Comparison of ENCODE assay signal across 11 mouse cellular contexts in genomic region chr15:93379177-93379576, GRCm38 (mm10). TPM values are rescaled to one million over a fixed set of nuclear protein-coding genes. Genes with fewer than 3 reads are reported as not detected.
A peak's percentile ranks its signal among the peaks of the same experiment; 100 is the strongest.
DNase-seq lines count a peak whose midpoint lies in the region; ATAC-seq and TF ChIP-seq lines count a peak whose summit lies in the region.
"Had no signal": no experiment of that assay in that cellular context is flagged by ENCODE, and none has a peak within 500 bp of the region (broad histone marks: within the 10 kb centered on the region; RNA-seq: fewer than 3 reads in every experiment).

No protein-coding gene starts in this region.

- dilution Hi-C loops in CH12.LX (cut with MboI; ENCODE audit: extremely low pct_ligation_motif_present, extremely low pct_unique_long_range_greater_than_20kb, low sequenced_read_pairs), result no loop called here

- no peak for ATAC-seq in hindbrain, postnatal 0 days
- no peak for ATAC-seq in hindbrain, embryonic 14.5 days (ENCODE audit: low FRiP score)
- 0 out of 2 replicates have a peak, but pooled peaks have one; percentile 39 for ATAC-seq in common myeloid progenitor, adult 5-6 weeks (replicated peaks; ENCODE audit: low read depth, poor library complexity, severe bottlenecking)
- ATAC-seq in monocyte, adult 5-6 weeks (replicated peaks; ENCODE audit: insufficient number of reproducible peaks, low FRiP score, low TSS enrichment, poor library complexity, severe bottlenecking), result peak; percentile 68

- no peak for DNase-seq in hindbrain, postnatal 0 days (ENCODE audit: low spot score)
- DNase-seq in hindbrain, embryonic 14.5 days (ENCODE audit: low spot score), result no peak
- no peak for DNase-seq in CH12.LX (ENCODE audit: extremely low read depth)
- DNase-seq in gastrocnemius, adult 18-20 months (ENCODE audit: low spot score), result no peak
- no peak for DNase-seq in kidney, postnatal 25 days
- no peak for DNase-seq in right cerebral cortex, postnatal 4 days
- DNase-seq: right cerebral cortex, postnatal 25 days had no signal

- H3K36me3 ChIP-seq in hindbrain, postnatal 0 days (ENCODE audit: insufficient read depth, low read length), result no peaks in the 10 kb centered on the region
- H3K36me3 ChIP-seq in hindbrain, embryonic 14.5 days (replicated peaks; ENCODE audit: control insufficient read depth, insufficient read depth), result no peaks in the 10 kb centered on the region; the same call in 1 of the 2 replicates
- H3K36me3 ChIP-seq in CH12.LX (replicated peaks in 1 of 2; ENCODE audit: control insufficient read depth in 1 of 2, insufficient read depth in 1 of 2, low read length in 1 of 2), result no peaks in the 10 kb centered on the region
- H3K36me3 ChIP-seq: embryonic facial prominence, embryonic 12.5 days had no signal

- no peak overlapping the region for H3K27ac ChIP-seq in hindbrain, postnatal 0 days
- no peak overlapping the region for H3K27ac ChIP-seq in hindbrain, embryonic 14.5 days
- no peak overlapping the region for H3K27ac ChIP-seq in CH12.LX (ENCODE audit: insufficient read depth, low read depth)
- H3K27ac ChIP-seq: embryonic facial prominence, embryonic 12.5 days; macrophage had no signal

- TF ChIP-seq CTCF in hindbrain, postnatal 0 days (IDR thresholded peaks at IDR 0.05; ENCODE audit: low read depth), result peak; percentile 35; the same call in 1 of the 2 replicates
- TF ChIP-seq CTCF in CH12.LX (conservative IDR thresholded peaks at IDR 0.05 in 1 of 2, IDR thresholded peaks at IDR 0.05 in 1 of 2; ENCODE audit: low read depth in 2 of 2, low read length in 2 of 2), result peak; percentile 16 to 52; a peak in 2 of 4 replicates

- no peaks in the 10 kb centered on the region for H3K79me2 ChIP-seq in CH12.LX (replicated peaks; ENCODE audit: control insufficient read depth, extremely low read depth, insufficient read depth, poor library complexity, severe bottlenecking)

- no peak for TF ChIP-seq EP300 in CH12.LX (IDR thresholded peaks at IDR 0.05; ENCODE audit: low read length)

- no peak overlapping the region for H3K9ac ChIP-seq in hindbrain, postnatal 0 days (replicated peaks; ENCODE audit: low read length)
- no peak overlapping the region for H3K9ac ChIP-seq in hindbrain, embryonic 14.5 days
- no peak overlapping the region for H3K9ac ChIP-seq in CH12.LX (ENCODE audit: insufficient read depth, low read depth)
- H3K9ac ChIP-seq: embryonic facial prominence, embryonic 12.5 days had no signal

- in situ Hi-C loops in CH12.LX (cut with MboI; ENCODE audit: low pct_ligation_motif_present, low pct_unique_long_range_greater_than_20kb, low sequenced_read_pairs), result loop anchor here (10.0 kb wide), 1 partner anchor 56 kb away; no protein-coding TSS in a partner anchor

- WGBS in hindbrain, postnatal 0 days, result 74% methylated on average over 3 of the region's 3 CpGs
- WGBS in hindbrain, embryonic 14.5 days, result 70% methylated on average over 3 of the region's 3 CpGs

- TF ChIP-seq RAD21 in CH12.LX (IDR thresholded peaks at IDR 0.05; ENCODE audit: low read depth, low read length), result peak; percentile 6

- no peak overlapping the region for H3K4me2 ChIP-seq in hindbrain, postnatal 0 days (ENCODE audit: low read depth, low read length)
- H3K4me2 ChIP-seq in hindbrain, embryonic 14.5 days (replicated peaks), result no peak overlapping the region
- H3K4me2 ChIP-seq in CH12.LX (ENCODE audit: insufficient read depth, low read depth, poor library complexity, severe bottlenecking), result no peak overlapping the region
- H3K4me2 ChIP-seq: embryonic facial prominence, embryonic 12.5 days had no signal

- no peaks in the 10 kb centered on the region for H3K9me3 ChIP-seq in hindbrain, postnatal 0 days (ENCODE audit: low read length)
- H3K9me3 ChIP-seq in hindbrain, embryonic 14.5 days (ENCODE audit: control insufficient read depth, low read length), result no peaks in the 10 kb centered on the region
- H3K9me3 ChIP-seq in CH12.LX (replicated peaks; ENCODE audit: low read length), result no peaks in the 10 kb centered on the region
- H3K9me3 ChIP-seq: embryonic facial prominence, embryonic 12.5 days had no signal

- no peak for TF ChIP-seq POLR2A in CH12.LX (IDR thresholded peaks at IDR 0.05; ENCODE audit: low read depth, low read length)

- H3K27me3 ChIP-seq in hindbrain, postnatal 0 days (ENCODE audit: insufficient read depth, low read length), result no peaks in the 10 kb centered on the region
- H3K27me3 ChIP-seq in hindbrain, embryonic 14.5 days (ENCODE audit: control insufficient read depth, insufficient read depth, low read length), result no peaks in the 10 kb centered on the region
- H3K27me3 ChIP-seq in CH12.LX (replicated peaks), result no peaks in the 10 kb centered on the region
- H3K27me3 ChIP-seq: embryonic facial prominence, embryonic 12.5 days had no signal

- no peak overlapping the region for H3K4me3 ChIP-seq in hindbrain, postnatal 0 days (ENCODE audit: low read length)
- no peak overlapping the region for H3K4me3 ChIP-seq in hindbrain, embryonic 14.5 days (replicated peaks; ENCODE audit: low read length)
- H3K4me3 ChIP-seq in CH12.LX (replicated peaks in 1 of 3; ENCODE audit: low read depth in 2 of 3, low read length in 2 of 3, poor library complexity in 1 of 3), result no peak overlapping the region
- H3K4me3 ChIP-seq: embryonic facial prominence, embryonic 12.5 days had no signal

- H3K4me1 ChIP-seq in hindbrain, postnatal 0 days (ENCODE audit: insufficient read depth, low read length), result no peaks in the 10 kb centered on the region
- H3K4me1 ChIP-seq in hindbrain, embryonic 14.5 days (replicated peaks; ENCODE audit: control insufficient read depth, insufficient read depth, low read length), result no peaks in the 10 kb centered on the region
- peaks cover 0 to 6% of the 10 kb centered on the region in 2 experiments; a peak in 1 of 4 replicates for H3K4me1 ChIP-seq in CH12.LX (ENCODE audit: control insufficient read depth in 1 of 2, insufficient read depth in 2 of 2)
- H3K4me1 ChIP-seq: embryonic facial prominence, embryonic 12.5 days had no signal

TF ChIP-seq in CH12.LX, 34 proteins besides CTCF, POLR2A, EP300 and RAD21:
- TF ChIP-seq POLR2AphosphoS2 (IDR thresholded peaks at IDR 0.05; ENCODE audit: low read depth, low read length), result no peak
- peak; percentile 9; the same call in 1 of the 2 replicates for TF ChIP-seq SMC3 (IDR thresholded peaks at IDR 0.05; ENCODE audit: low read depth, low read length)
- TF ChIP-seq NRF1 (IDR thresholded peaks at IDR 0.05; ENCODE audit: low read depth, low read length), result no peak
- no peak for TF ChIP-seq CHD2 (IDR thresholded peaks at IDR 0.05; ENCODE audit: low read length)
- TF ChIP-seq MAFK (IDR thresholded peaks at IDR 0.05; ENCODE audit: insufficient replicate concordance, low read length), result no peak
- TF ChIP-seq MAX (IDR thresholded peaks at IDR 0.05; ENCODE audit: low read length), result 0 out of 2 replicates have a peak, but pooled peaks have one; percentile 41
- no peak for TF ChIP-seq ZNF384 (IDR thresholded peaks at IDR 0.05; ENCODE audit: low read depth, low read length)
- no peak for TF ChIP-seq USF1 (IDR thresholded peaks at IDR 0.05; ENCODE audit: low read depth, low read length)
- TF ChIP-seq JUND (conservative IDR thresholded peaks at IDR 0.05; ENCODE audit: low read depth, low read length), result peak; percentile 40; the same call in 1 of the 2 replicates
- no peak for TF ChIP-seq CHD1 (IDR thresholded peaks at IDR 0.05; ENCODE audit: low read depth, low read length)
- TF ChIP-seq BHLHE40 (IDR thresholded peaks at IDR 0.05; ENCODE audit: low read depth, low read length), result no peak
- no peak for TF ChIP-seq MAZ (IDR thresholded peaks at IDR 0.05; ENCODE audit: low read depth, low read length)
- TF ChIP-seq USF2 (conservative IDR thresholded peaks at IDR 0.05; ENCODE audit: low read depth, low read length), result no peak
- TF ChIP-seq MXI1 (IDR thresholded peaks at IDR 0.05; ENCODE audit: low read depth, low read length), result no peak
- no peak for TF ChIP-seq IRF4 (IDR thresholded peaks at IDR 0.05; ENCODE audit: low read depth, low read length)
- TF ChIP-seq TCF12 (IDR thresholded peaks at IDR 0.05; ENCODE audit: low read depth, low read length), result no peak

RNA-seq across cellular contexts. Expression of gene Zcrb1, which starts 19.0 kb away (rescaled TPM):
- 27.8 and 42.9 TPM in 2 replicates for total RNA-seq in hindbrain, postnatal 0 days (2014; rRNA removed)
- 161 and 172 TPM in 2 replicates for polyA plus RNA-seq in hindbrain, postnatal 0 days (2015; fragmentation: Nextera tagmentation; extraction: Ambion mirVana)
- 147 and 164 TPM in 2 replicates for polyA plus RNA-seq in hindbrain, embryonic 14.5 days (2014; fragmentation: Nextera tagmentation; extraction: Ambion mirVana)
- total RNA-seq in CH12.LX (2012; rRNA removed) (49.1 and 56.7 TPM in 2 replicates), CH12.LX (2014; rRNA removed) (60.3 and 72.7 TPM in 2 replicates)
- 145 and 146 TPM in 2 replicates for polyA plus RNA-seq in CH12.LX (2012; ENCODE audit: insufficient read length, low read depth)
- 102 and 110 TPM in 2 replicates for total RNA-seq in common myeloid progenitor, adult 5-6 weeks (2017)
- 121 to 168 TPM (median 162 TPM) in 3 replicates for total RNA-seq in monocyte, adult 5-6 weeks (2017)
- 100 to 1,000 TPM; 138 to 149 TPM for total RNA-seq in gastrocnemius, adult 18-20 months (2021)

RNA-seq across cellular contexts. Expression of gene Pphln1, which starts 19.0 kb away (rescaled TPM):
- 27.0 and 36.3 TPM in 2 replicates for total RNA-seq in hindbrain, postnatal 0 days (2014; rRNA removed)
- polyA plus RNA-seq in hindbrain, postnatal 0 days (2015; fragmentation: Nextera tagmentation; extraction: Ambion mirVana), result 36.7 and 38.0 TPM in 2 replicates
- polyA plus RNA-seq in hindbrain, embryonic 14.5 days (2014; fragmentation: Nextera tagmentation; extraction: Ambion mirVana), result 26.4 and 28.6 TPM in 2 replicates
- total RNA-seq in CH12.LX (2012; rRNA removed) (22.9 and 27.9 TPM in 2 replicates), CH12.LX (2014; rRNA removed) (63.9 and 69.0 TPM in 2 replicates)
- polyA plus RNA-seq in CH12.LX (2012; ENCODE audit: insufficient read length, low read depth), result 59.3 and 59.9 TPM in 2 replicates
- total RNA-seq in common myeloid progenitor, adult 5-6 weeks (2017), result 48.8 and 52.8 TPM in 2 replicates
- 27.4 to 32.4 TPM (median 29.0 TPM) in 3 replicates for total RNA-seq in monocyte, adult 5-6 weeks (2017)
- total RNA-seq in gastrocnemius, adult 18-20 months (2021), result 10 to 100 TPM; 12.2 to 12.4 TPM

RNA-seq across cellular contexts. Expression of gene Yaf2, which starts 42.4 kb away (rescaled TPM):
- 79.9 and 80.1 TPM in 2 replicates for total RNA-seq in hindbrain, postnatal 0 days (2014; rRNA removed)
- polyA plus RNA-seq in hindbrain, postnatal 0 days (2015; fragmentation: Nextera tagmentation; extraction: Ambion mirVana), result 148 and 158 TPM in 2 replicates
- polyA plus RNA-seq in hindbrain, embryonic 14.5 days (2014; fragmentation: Nextera tagmentation; extraction: Ambion mirVana), result 136 and 143 TPM in 2 replicates
- total RNA-seq in CH12.LX (2012; rRNA removed) (32.7 and 33.7 TPM in 2 replicates), CH12.LX (2014; rRNA removed) (78.4 and 84.8 TPM in 2 replicates)
- 40.9 and 46.2 TPM in 2 replicates for polyA plus RNA-seq in CH12.LX (2012; ENCODE audit: insufficient read length, low read depth)
- 36.0 and 37.0 TPM in 2 replicates for total RNA-seq in common myeloid progenitor, adult 5-6 weeks (2017)
- 19.9 to 26.2 TPM (median 21.2 TPM) in 3 replicates for total RNA-seq in monocyte, adult 5-6 weeks (2017)
- 10 to 100 TPM; 21.0 to 24.2 TPM for total RNA-seq in gastrocnemius, adult 18-20 months (2021)

Comparison
In these comparisons a context has a peak if more than half of its experiments do, and no peak if none do; other contexts are left out.
1. ATAC-seq: peak in common myeloid progenitor, adult 5-6 weeks (single experiment) and monocyte, adult 5-6 weeks (single experiment); none in hindbrain, postnatal 0 days (single experiment) and hindbrain, embryonic 14.5 days (single experiment).